Mouse (Mus musculus) forebrain, embryonic 12.5 days (tissue): ENCODE measurements around the gene Kcng4. TPM values are rescaled to one million over a fixed set of nuclear protein-coding genes. Genes with fewer than 3 reads are reported as not detected.

Experiments used
- ATAC-seq: fragments of 200-750 bp; cut with Nextera tagmentation; 2 replicates; pipeline ENCODE4 v1.8.0; 2017; ENCODE audit warnings: moderate TSS enrichment; ENCODE audit not compliant: low FRiP score
- H3K27ac ChIP-seq: fragments of 300-500 bp; sonication (generic); 2 replicates; pipeline ENCODE4 v1.5.1; 2016; ENCODE audit warnings: mild to moderate bottlenecking
- H3K27me3 ChIP-seq: fragments of 300-500 bp; sonication (generic); 2 replicates; pipeline ENCODE4 v1.6.1; 2016; ENCODE audit warnings: mild to moderate bottlenecking
- H3K36me3 ChIP-seq: fragments of 300-500 bp; sonication (generic); replicated peaks from 2 replicates; pipeline ENCODE4 v1.6.1; 2016; ENCODE audit warnings: mild to moderate bottlenecking
- H3K4me1 ChIP-seq: fragments of 300-500 bp; sonication (generic); 2 replicates; pipeline ENCODE4 v1.6.1; 2016
- H3K4me2 ChIP-seq: fragments of 300-500 bp; sonication (generic); 2 replicates; pipeline ENCODE4 v1.6.1; 2016; ENCODE audit warnings: mild to moderate bottlenecking, moderate library complexity
- H3K4me3 ChIP-seq: fragments of 300-500 bp; sonication (generic); replicated peaks from 2 replicates; pipeline ENCODE4 v1.5.1; 2016; ENCODE audit warnings: mild to moderate bottlenecking
- H3K9ac ChIP-seq: fragments of 300-500 bp; sonication (generic); 2 replicates; pipeline ENCODE4 v1.6.1; 2016; ENCODE audit warnings: mild to moderate bottlenecking
- H3K9me3 ChIP-seq: fragments of 300-500 bp; sonication (generic); 2 replicates; pipeline ENCODE4 v1.6.1; 2016
- WGBS: fragments of 180-500 bp; shearing (Covaris S2); methylation state at CpG from one replicate; pipeline ENCODE4 v1.1.7; 2016; 5-methylcytosine and 5-hydroxymethylcytosine counted together
- polyA plus RNA-seq: library from polyadenylated mRNA; unstranded; fragments of >200 nt; fragmentation: Nextera tagmentation; extraction: Ambion mirVana; gene quantifications from 2 replicates; pipeline ENCODE4 v1.2.1, GENCODE M21; 2016

The Kcng4 gene
- polyA plus RNA-seq, 1 experiment from 2014 or later = 0.06 TPM

GRCm38 (mm10) chr8:119661892-119662291, 26.4 kb upstream of the Kcng4 start:
- peaks cover 19% of the 10 kb centered on the region for H3K4me1 ChIP-seq
- no peak overlapping the region for H3K27ac ChIP-seq
- no peak overlapping the region for H3K4me3 ChIP-seq
- peaks cover 10% of the 10 kb centered on the region; the same call in 1 of the 2 replicates for H3K27me3 ChIP-seq
- no peaks in the 10 kb centered on the region for H3K9me3 ChIP-seq
- no peak overlapping the region for H3K4me2 ChIP-seq
- H3K9ac ChIP-seq = no peak overlapping the region
- ATAC-seq = no peak
- WGBS = 67% methylated on average over 6 of the region's 6 CpGs
- H3K36me3 ChIP-seq = no peaks in the 10 kb centered on the region

DNA sequence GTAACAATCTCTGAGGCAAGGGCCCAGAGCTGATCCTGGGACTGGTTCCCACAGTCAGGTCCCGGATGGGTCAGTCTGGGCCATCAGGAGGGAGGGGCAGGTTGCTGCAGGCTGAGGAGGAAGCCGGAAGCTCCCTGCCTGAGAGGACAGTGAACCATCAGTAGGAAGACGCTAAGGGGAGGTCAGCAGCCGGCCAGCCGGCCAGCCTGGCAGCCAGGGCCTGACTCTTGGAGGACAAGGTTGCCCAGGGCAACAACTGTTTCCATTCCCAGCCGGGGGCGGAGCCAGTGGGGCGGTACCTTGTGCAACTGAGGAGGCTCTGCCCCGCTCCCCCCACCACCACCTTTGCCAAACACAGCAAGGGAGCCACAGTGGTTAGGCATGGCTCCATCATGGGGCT, 25.6 kb upstream of the Kcng4 start:
- ATAC-seq = 0 out of 2 replicates have a peak, but pooled peaks have one; percentile 20
- no peak overlapping the region for H3K9ac ChIP-seq
- H3K4me2 ChIP-seq = no peak overlapping the region
- no peaks in the 10 kb centered on the region for H3K9me3 ChIP-seq
- no peak overlapping the region for H3K27ac ChIP-seq
- H3K4me1 ChIP-seq = peaks cover 12% of the 10 kb centered on the region
- 0 out of 2 replicates have a peak, but pooled peaks cover 5% of the 10 kb centered on the region for H3K27me3 ChIP-seq
- no peaks in the 10 kb centered on the region for H3K36me3 ChIP-seq
- 6% methylated on average over 9 of the region's 9 CpGs for WGBS
- H3K4me3 ChIP-seq = no peak overlapping the region

GRCm38 (mm10) chr8:119656709-119657464, 21.4 kb upstream of the Kcng4 start:
- Histone ChIP-seq H3K36me3 (no peaks in the 10 kb centered on the region), H3K4me1 (peaks cover 12% of the 10 kb centered on the region), H3K27ac (no peak overlapping the region), H3K4me3 (no peak overlapping the region), H3K27me3 (no peaks in the 10 kb centered on the region), H3K9me3 (no peaks in the 10 kb centered on the region), H3K4me2 (no peak overlapping the region), H3K9ac (no peak overlapping the region)
- 57% methylated on average over 5 of the region's 5 CpGs for WGBS
- no peak for ATAC-seq

- no peaks in the 10 kb centered on the region for H3K27me3 ChIP-seq
- H3K4me3 ChIP-seq = no peak overlapping the region
- 74% methylated on average over 2 of the region's 2 CpGs for WGBS
- no peak overlapping the region for H3K4me2 ChIP-seq
- ATAC-seq = no peak
- H3K9ac ChIP-seq = no peak overlapping the region
- H3K9me3 ChIP-seq = 0 out of 2 replicates have a peak, but pooled peaks cover 2% of the 10 kb centered on the region
- no peak overlapping the region for H3K27ac ChIP-seq
- H3K4me1 ChIP-seq = peaks cover 3% of the 10 kb centered on the region; the same call in 1 of the 2 replicates
- no peaks in the 10 kb centered on the region for H3K36me3 ChIP-seq
Measured at GRCm38 (mm10) chr8:119651324-119651723, 15.8 kb upstream of the Kcng4 start.

DNA sequence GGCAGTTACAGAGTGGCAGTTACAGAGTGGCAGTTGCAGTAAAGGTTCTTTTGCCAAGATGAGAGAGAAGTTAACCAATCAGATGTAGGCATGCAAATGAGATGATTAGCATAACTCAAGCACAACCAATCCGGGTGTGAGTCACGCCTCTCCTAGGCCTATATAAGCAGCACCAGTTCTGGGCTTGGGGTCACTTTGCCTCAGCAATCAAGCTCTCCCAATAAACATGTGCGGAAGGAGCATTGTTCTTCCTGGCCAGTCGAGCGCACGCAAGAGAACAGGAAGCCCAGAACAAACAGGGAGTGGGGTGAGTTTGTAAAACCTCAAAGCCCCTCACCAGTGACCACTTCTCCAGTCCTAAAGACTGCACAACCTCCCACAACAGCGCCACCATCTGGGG, 11.4 kb upstream of the Kcng4 start:
- Histone ChIP-seq H3K4me2 (no peak overlapping the region), H3K9ac (no peak overlapping the region), H3K4me1 (0 out of 2 replicates have a peak, but pooled peaks cover 6% of the 10 kb centered on the region), H3K4me3 (no peak overlapping the region), H3K36me3 (no peaks in the 10 kb centered on the region), H3K9me3 (0 out of 2 replicates have a peak, but pooled peaks cover 2% of the 10 kb centered on the region), H3K27me3 (no peaks in the 10 kb centered on the region), H3K27ac (no peak overlapping the region)
- ATAC-seq = no peak
- WGBS = 84% methylated on average over 7 of the region's 7 CpGs

DNA sequence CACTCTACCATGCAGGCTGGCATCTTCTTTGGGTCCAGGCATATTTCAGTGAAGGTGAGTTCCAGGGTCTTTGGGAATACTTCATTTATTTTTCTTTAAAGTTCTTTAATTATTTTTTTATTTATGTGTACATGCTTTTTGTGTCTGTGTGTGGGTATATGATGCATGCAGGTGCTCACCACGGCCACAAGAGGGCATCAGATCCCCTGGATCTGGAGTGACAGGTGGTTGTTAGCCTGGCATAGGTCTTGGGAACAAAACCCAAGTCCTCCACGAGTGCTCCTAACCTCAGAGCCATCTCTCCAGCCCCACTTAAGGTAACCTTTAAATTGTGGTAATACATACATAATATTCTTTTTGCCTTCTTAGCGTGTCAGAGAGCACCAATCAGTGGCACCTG, 10.7 kb upstream of the Kcng4 start:
- Histone ChIP-seq H3K9ac (no peak overlapping the region), H3K4me2 (no peak overlapping the region), H3K27me3 (no peaks in the 10 kb centered on the region), H3K4me3 (no peak overlapping the region), H3K9me3 (0 out of 2 replicates have a peak, but pooled peaks cover 2% of the 10 kb centered on the region), H3K27ac (no peak overlapping the region), H3K36me3 (no peaks in the 10 kb centered on the region), H3K4me1 (0 out of 2 replicates have a peak, but pooled peaks cover 6% of the 10 kb centered on the region)
- 84% methylated on average over 3 of the region's 3 CpGs for WGBS
- no peak for ATAC-seq

- 56% methylated on average over 18 of the region's 18 CpGs for WGBS
- 0 out of 2 replicates have a peak, but pooled peaks have one; percentile 51 for ATAC-seq
Measured at GRCm38 (mm10) chr8:119644981-119645597, 9.6 kb upstream of the Kcng4 start.

DNA sequence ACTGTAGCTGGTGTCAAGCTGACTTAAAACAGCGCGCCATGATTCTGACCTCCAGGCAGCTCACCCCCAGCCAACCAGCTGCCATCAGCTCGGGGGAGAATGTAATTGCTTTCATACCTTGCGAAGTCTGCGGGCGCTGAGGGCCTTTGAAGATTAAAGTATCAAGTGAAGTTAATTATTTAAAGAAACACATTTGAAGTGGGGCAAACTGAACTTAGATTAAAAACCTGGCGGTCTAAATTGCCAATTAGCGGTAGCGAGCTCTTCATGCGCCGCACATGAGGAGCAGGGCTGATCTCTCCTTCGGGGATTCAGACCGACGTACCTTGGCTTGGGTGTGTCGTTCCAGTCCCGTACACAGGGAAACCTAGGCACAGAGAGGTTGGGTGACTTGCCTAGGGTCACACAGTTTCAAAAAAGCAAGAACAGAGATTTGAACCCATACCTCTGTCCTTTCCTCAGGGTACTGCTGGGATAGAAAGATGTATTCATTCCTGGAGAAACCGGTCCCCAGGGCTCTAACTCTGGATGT, 9.0 kb upstream of the Kcng4 start:
- 78% methylated on average over 17 of the region's 17 CpGs for WGBS
- no peak for ATAC-seq
- Histone ChIP-seq H3K9ac (no peak overlapping the region), H3K4me1 (0 out of 2 replicates have a peak, but pooled peaks cover 6% of the 10 kb centered on the region), H3K27ac (0 out of 2 replicates have a peak overlapping the region, but pooled peaks have one; percentile 8), H3K36me3 (no peaks in the 10 kb centered on the region), H3K27me3 (no peaks in the 10 kb centered on the region), H3K4me2 (no peak overlapping the region), H3K9me3 (0 out of 2 replicates have a peak, but pooled peaks cover 2% of the 10 kb centered on the region), H3K4me3 (no peak overlapping the region)

More at GRCm38 (mm10) chr8:119644981-119645597, 9.6 kb upstream of the Kcng4 start:
- no peaks in the 10 kb centered on the region for H3K27me3 ChIP-seq
- no peak overlapping the region for H3K9ac ChIP-seq
- no peak overlapping the region for H3K4me2 ChIP-seq
- H3K36me3 ChIP-seq = no peaks in the 10 kb centered on the region
- 0 out of 2 replicates have a peak, but pooled peaks cover 2% of the 10 kb centered on the region for H3K9me3 ChIP-seq
- 0 out of 2 replicates have a peak, but pooled peaks cover 6% of the 10 kb centered on the region for H3K4me1 ChIP-seq
- H3K4me3 ChIP-seq = no peak overlapping the region
- H3K27ac ChIP-seq = peak overlapping the region; percentile 68

GRCm38 (mm10) chr8:119642960-119643359, 7.5 kb upstream of the Kcng4 start:
- Histone ChIP-seq H3K36me3 (no peaks in the 10 kb centered on the region), H3K4me1 (0 out of 2 replicates have a peak, but pooled peaks cover 6% of the 10 kb centered on the region), H3K9ac (no peak overlapping the region), H3K4me3 (no peak overlapping the region), H3K4me2 (no peak overlapping the region), H3K27ac (no peak overlapping the region), H3K27me3 (no peaks in the 10 kb centered on the region), H3K9me3 (0 out of 2 replicates have a peak, but pooled peaks cover 2% of the 10 kb centered on the region)
- ATAC-seq = no peak
- WGBS = 89% methylated on average over 1 of the region's 1 CpGs

- peaks cover 12% of the 10 kb centered on the region; the same call in 1 of the 2 replicates for H3K4me1 ChIP-seq
- H3K27ac ChIP-seq = no peak overlapping the region
- 87% methylated on average over 5 of the region's 5 CpGs for WGBS
- no peak overlapping the region for H3K9ac ChIP-seq
- no peak overlapping the region for H3K4me3 ChIP-seq
- ATAC-seq = no peak
- H3K9me3 ChIP-seq = no peaks in the 10 kb centered on the region
- no peaks in the 10 kb centered on the region for H3K36me3 ChIP-seq
- peaks cover 9% of the 10 kb centered on the region; the same call in 1 of the 2 replicates for H3K27me3 ChIP-seq
- H3K4me2 ChIP-seq = no peak overlapping the region
Measured at GRCm38 (mm10) chr8:119641058-119641457, 5.6 kb upstream of the Kcng4 start.

- H3K9ac ChIP-seq = no peak overlapping the region
- H3K27ac ChIP-seq = no peak overlapping the region
- no peak overlapping the region for H3K4me3 ChIP-seq
- H3K4me1 ChIP-seq = peaks cover 19% of the 10 kb centered on the region; the same call in 1 of the 2 replicates
- no peaks in the 10 kb centered on the region for H3K9me3 ChIP-seq
- H3K27me3 ChIP-seq = peaks cover 17% of the 10 kb centered on the region
- H3K36me3 ChIP-seq = no peaks in the 10 kb centered on the region
- WGBS = 78% methylated on average over 7 of the region's 7 CpGs
- no peak overlapping the region for H3K4me2 ChIP-seq
- no peak for ATAC-seq
Measured at GRCm38 (mm10) chr8:119639798-119640197, 4.3 kb upstream of the Kcng4 start.

DNA sequence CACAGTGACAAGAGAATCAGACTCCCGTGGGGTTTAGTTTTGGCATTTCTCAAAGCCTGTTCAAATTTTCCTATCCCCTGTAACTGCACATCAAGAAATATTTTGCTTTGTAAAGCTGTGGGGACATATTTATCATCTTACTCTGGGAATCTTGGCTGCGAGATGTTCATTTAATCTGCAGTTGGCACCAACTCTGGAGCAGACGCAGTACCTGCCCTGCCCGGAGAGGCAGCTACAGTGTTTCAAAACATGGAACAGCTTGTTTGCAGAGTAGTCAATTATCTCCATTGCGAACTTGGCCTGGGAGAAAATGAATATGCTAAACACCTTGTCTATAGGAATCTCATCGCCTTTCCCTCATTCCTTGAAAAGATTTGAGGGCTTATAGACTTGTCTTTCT, 2.8 kb upstream of the Kcng4 start:
- H3K27me3 ChIP-seq = peaks cover 31% of the 10 kb centered on the region
- no peak overlapping the region for H3K27ac ChIP-seq
- H3K4me1 ChIP-seq = peaks cover 23% of the 10 kb centered on the region; the same call in 1 of the 2 replicates
- no peak overlapping the region for H3K4me2 ChIP-seq
- WGBS = 77% methylated on average over 6 of the region's 6 CpGs
- no peaks in the 10 kb centered on the region for H3K9me3 ChIP-seq
- H3K9ac ChIP-seq = no peak overlapping the region
- no peak for ATAC-seq
- H3K36me3 ChIP-seq = no peaks in the 10 kb centered on the region
- no peak overlapping the region for H3K4me3 ChIP-seq
